Mouse (Mus musculus): ENCODE data around the gene Cux2.

The Cux2 gene

GRCm38 (mm10) chr5:121856740-121857139 is 193.2 kb downstream of the Cux2 start:
- no peak for DNase-seq

GRCm38 (mm10) chr5:121854768-121855167 is 195.1 kb downstream of the Cux2 start:
- DNase-seq, result no peak

- DNase-seq, result peak; percentile 65
Observed at GRCm38 (mm10) chr5:121853368-121854051, 196.4 kb downstream of the Cux2 start.

GRCm38 (mm10) chr5:121849478-121850349 is 200.2 kb downstream of the Cux2 start:
- peak; percentile 55 for DNase-seq

- peak; percentile 91 for DNase-seq
Observed at GRCm38 (mm10) chr5:121848743-121849142, 201.2 kb downstream of the Cux2 start, which contains the start of gene Pheta1. Gene Pheta1 (plus strand): TSS chr5:121848984.

- DNase-seq, result peak; percentile 53
Observed at GRCm38 (mm10) chr5:121848035-121848519, 201.8 kb downstream of the Cux2 start.

GRCm38 (mm10) chr5:121847269-121847668 is 202.6 kb downstream of the Cux2 start:
- DNase-seq, result peak; percentile 31

- DNase-seq, result no peak
Observed at GRCm38 (mm10) chr5:121846322-121846721, 203.6 kb downstream of the Cux2 start.

- no peak for DNase-seq
Observed at GRCm38 (mm10) chr5:121845361-121845760, 204.5 kb downstream of the Cux2 start.

GRCm38 (mm10) chr5:121843138-121843905 is 206.6 kb downstream of the Cux2 start:
- DNase-seq, result peak; percentile 56

GRCm38 (mm10) chr5:121842665-121843118 is 207.2 kb downstream of the Cux2 start:
- peak; percentile 81 for DNase-seq

GRCm38 (mm10) chr5:121841973-121842372 is 207.9 kb downstream of the Cux2 start:
- DNase-seq, result peak; percentile 51

GRCm38 (mm10) chr5:121841516-121841915 is 208.4 kb downstream of the Cux2 start:
- no peak for DNase-seq

GRCm38 (mm10) chr5:121839128-121839473 is 210.8 kb downstream of the Cux2 start:
- no peak for DNase-seq

- DNase-seq, result peak; percentile 76
Observed at GRCm38 (mm10) chr5:121838341-121839127, 211.4 kb downstream of the Cux2 start.

- peak; percentile 81 for DNase-seq
Observed at GRCm38 (mm10) chr5:121837441-121838340, 212.2 kb downstream of the Cux2 start, which contains the start of gene Sh2b3. Gene Sh2b3 (minus strand): TSS chr5:121837646.

GRCm38 (mm10) chr5:121836692-121837415 is 213.0 kb downstream of the Cux2 start:
- peak; percentile 88 for DNase-seq

- peak; percentile 88 for DNase-seq
Observed at GRCm38 (mm10) chr5:121835949-121836691, 213.8 kb downstream of the Cux2 start.

GRCm38 (mm10) chr5:121834991-121835747 is 214.7 kb downstream of the Cux2 start:
- peak; percentile 52 for DNase-seq

Data from cerebellum, adult 11-12 months (tissue).